Mouse (Mus musculus) CD8-positive naive resting alpha-beta T cell, adult 2 months (primary cell): ENCODE measurements around the gene Nckap5.

ENCODE experiments used
- DNase-seq, 2 experiments: peaks; one replicate each; pipeline ENCODE4 v3.0.0; 2022; ENCODE audit warnings: low read depth in 2 of 2, low spot score in 2 of 2

Gene Nckap5

DNA sequence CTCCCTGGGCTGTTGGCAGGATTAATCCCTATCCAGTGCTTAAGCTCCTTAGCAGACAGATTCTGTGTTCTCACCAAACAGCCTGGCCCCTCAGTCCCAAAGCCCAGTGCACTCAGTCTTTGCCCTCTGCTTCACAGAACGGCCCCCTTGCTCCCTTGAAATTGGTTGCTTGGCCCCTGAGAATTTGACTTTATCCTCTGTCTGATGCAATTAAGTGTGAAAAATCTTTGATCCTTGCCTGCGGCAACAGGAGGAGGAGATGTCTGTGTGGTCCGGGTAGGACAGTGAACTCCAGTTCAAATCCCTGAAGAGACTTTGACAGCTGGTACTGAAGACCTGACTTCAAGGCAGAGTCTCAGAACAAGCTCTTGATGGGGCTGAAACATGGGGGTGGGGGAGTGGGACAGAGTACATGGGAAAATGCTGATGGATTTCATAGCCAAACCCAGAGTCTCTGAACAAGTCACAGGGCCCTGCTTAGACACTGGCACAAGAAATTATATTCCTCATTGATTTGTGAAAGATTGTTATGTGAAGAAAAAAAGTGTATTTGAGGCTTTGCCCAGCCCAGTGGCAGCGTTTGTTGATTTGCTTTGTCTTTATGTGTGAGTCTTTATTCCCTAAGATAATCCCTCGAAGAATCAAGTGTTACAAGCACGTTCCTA lies 65.0 kb downstream of the Nckap5 start:
- DNase-seq: no peak

DNA sequence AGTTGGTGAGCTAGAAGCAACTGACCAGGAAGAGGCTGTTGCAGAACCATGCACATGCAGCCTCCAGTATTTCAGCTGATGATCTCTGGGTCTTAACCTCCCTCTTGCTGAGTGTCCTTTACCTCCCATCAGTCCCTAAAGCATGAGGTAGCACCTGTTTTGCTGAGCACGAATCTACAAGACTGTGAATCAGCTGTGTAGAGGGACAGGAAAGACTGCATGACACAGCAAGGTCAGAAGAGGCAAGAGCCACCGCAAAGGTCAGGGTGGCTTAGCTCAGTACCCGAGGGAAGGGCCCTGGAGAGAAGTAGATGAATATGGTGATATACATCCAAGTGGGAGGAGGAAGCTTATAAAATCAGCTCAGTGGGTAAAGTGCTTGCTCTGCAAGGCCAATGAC lies 66.4 kb downstream of the Nckap5 start:
- DNase-seq: no peak

DNA sequence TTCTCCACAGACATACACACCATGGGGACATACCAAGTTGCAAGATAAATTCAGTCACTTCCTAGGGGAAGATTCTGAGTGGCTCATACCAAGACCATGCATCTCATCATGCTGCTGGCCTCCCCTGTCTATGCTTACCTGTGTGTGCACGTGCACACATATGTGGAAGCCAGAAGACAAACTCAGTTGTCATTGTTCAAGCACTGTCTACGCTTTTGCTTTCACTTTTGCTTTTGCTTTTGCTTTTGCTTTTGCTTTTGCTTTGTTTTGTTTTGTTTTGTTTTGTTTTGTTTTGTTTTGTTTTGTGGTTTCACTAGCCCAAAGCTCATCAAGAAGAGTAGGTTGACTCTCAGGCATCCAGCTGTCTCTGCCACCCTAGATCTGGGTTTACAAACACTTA lies 67.4 kb downstream of the Nckap5 start:
- DNase-seq: no peak

DNA sequence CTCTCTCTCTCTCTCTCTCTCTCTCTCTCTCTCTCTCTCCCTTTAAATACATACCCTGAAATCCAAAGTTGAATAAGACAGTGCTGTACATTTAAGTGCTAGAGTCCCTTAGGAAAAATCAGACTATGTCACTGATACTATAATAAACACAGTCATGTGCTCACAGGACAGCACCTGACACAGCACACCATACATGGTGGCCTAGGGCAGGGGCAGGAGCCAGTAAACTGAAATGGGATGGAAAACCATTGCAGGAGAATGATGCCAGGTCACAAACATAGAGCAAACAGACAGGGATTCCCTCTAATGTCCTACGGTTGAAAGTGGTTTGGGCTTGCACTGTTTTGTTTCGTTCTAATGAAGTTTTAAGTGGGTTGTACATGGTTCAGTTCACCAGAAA lies 70.2 kb downstream of the Nckap5 start:
- no peak for DNase-seq

DNA sequence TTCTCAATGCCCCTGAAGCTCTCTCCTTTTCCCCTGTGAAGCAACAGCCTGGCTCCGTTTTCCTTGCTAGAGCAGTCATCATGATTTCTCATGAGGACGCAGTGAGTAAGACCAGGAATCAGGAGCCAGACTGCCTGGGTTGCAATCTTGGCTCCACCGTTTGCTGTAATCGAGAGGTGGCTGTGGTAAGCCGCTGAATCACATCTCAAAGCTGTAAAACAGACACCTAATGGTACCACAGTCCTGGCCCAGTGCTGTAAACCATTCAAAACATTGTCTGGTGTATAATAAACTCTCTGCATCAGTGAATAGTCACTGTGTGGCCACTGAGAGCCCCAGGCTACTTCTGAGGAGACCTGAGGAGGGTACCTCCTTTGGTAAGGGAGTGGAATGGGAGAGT lies 74.9 kb downstream of the Nckap5 start:
- no peak for DNase-seq

DNA sequence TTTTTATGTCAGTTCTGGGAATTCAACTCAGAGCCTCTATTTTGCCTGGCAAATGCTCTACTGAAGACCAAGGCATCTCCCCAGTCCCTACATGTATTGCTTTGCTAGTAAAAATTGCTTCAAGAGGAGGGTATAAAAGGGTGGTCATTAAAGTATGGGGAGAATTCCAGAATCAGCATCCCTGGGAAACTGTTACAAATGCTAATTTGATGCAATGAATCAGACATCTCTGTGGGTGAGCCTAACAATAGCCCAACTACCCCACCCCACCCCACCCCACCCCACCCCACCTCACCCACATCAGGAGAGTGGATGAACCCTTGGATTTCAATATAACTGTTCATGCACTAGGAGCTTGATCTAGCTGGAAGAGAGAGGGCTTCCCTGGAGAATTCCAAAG lies 77.0 kb downstream of the Nckap5 start:
- DNase-seq: no peak

DNA sequence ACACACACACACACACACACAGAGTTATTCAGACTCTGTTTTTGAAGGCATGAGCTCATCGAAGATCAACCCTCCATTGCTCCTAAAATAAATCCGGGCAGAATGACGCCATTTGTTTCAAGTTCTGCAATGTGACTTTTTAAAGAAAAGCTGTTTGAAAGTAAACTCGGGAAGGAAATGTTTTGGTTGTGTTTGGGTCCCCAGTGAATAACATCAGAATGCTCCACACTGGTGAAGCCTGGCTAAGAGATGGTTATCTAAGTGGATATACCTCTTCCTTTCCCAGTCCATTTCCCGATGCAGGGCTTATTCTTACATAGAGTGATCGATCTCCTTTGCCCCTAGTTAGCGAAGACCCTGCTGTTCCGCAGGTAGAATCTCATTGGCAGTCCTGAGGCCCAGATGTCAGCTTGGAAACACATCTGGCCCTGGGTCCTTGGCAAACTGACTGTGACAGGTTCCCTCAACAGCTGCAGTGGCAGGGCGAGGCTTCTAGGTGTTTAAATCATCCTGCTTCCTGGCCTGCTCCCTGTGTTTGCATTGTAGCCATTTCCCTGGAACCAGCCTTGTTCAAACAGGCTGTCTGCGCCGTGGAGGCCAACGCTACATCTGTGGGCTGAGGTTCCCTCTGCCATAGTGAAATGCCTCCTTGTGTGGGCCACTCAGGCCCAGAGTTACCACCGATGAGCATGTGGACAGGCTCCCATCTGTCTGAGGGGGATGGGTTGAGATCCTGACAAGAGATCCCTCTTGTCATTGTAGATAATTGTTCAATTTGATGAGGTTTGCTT lies 78.2 kb downstream of the Nckap5 start:
- no peak for DNase-seq

DNA sequence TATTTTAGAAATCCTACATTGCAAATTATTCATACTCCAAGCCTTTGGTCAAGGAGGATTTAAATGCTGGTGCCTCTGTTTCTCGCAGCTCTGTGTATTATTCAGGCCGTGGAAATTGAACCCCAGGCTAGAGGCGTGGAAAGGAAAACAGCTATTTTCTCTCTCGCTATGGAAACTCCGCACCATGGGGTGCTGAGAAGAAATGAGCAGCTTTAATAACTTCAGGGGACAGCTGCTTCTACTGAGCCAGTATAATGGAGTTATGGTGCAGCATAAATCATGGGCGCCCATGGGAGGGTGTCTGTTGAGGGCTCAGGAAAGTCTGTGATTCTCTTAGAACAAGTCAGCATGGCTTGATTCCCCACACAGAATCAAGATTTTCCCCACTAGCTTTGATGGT lies 79.5 kb downstream of the Nckap5 start:
- DNase-seq: no peak

DNA sequence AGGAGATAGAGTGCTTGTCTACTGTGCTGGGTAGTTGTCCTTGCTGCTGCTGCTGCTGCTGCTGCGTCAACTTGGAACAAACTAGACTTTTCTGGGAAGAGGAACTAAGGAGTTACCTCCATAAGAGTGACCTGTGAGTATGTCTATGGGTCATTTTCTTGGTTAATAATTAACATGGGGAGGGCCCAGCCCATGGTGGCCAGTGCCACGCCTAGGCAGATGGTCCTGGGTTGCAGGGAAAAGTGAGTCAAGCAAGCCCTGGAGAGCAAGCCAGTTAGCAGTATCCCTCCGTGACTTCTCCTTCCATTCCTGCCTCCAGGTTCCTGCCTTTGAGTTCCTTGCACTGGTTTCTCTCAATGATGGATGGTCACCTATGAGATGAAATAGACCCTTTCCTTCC lies 80.4 kb downstream of the Nckap5 start:
- DNase-seq: no peak

DNA sequence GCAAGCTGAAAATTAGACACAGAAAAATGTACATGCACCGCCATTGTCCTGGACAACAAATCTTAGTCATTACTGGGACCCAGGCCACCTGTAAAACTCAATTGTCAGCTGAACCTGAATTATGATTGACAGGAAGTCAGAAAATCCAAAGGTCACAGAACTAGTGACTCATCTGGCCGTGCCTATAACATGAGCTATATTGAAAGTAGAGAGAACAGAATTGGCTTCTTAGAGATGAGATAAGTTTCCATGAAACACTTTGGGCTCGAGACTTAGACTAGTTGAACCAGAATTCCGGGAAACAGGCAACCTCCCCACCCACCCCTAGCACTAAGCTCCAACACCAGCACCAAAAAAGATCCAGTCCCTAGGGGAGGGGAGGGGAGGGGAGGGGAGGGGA lies 82.7 kb downstream of the Nckap5 start:
- DNase-seq: no peak

DNA sequence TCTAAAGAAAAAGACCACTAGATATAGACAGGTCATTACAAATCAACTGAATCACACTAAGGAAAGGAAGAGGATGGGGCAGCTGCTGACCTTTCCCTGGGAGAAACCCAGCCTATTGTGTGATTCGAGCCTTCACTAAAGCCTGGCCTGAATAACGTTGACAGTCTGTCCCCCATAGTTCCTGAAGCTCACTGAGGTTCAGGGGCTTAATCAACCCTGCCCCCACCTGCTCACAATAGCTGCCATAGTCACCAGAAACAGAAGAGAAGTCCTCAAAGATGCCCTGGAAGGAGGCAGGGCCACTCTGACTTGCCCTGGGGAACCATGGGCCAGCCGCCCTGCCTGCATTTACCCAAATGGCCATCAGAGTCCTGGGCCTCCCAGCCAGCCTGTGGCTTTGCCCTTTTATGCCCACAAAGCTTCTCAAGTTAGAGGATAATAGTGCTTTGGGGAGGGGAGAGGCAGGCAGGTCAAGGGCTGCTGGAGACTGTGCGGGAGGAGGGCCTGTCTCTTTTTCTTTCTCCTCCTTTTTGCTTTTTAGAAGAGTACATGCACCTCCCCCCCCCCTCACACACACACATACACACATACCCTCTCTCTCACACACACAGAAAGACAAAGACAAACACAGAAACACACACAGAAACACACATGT lies 85.0 kb downstream of the Nckap5 start:
- DNase-seq: no peak

DNA sequence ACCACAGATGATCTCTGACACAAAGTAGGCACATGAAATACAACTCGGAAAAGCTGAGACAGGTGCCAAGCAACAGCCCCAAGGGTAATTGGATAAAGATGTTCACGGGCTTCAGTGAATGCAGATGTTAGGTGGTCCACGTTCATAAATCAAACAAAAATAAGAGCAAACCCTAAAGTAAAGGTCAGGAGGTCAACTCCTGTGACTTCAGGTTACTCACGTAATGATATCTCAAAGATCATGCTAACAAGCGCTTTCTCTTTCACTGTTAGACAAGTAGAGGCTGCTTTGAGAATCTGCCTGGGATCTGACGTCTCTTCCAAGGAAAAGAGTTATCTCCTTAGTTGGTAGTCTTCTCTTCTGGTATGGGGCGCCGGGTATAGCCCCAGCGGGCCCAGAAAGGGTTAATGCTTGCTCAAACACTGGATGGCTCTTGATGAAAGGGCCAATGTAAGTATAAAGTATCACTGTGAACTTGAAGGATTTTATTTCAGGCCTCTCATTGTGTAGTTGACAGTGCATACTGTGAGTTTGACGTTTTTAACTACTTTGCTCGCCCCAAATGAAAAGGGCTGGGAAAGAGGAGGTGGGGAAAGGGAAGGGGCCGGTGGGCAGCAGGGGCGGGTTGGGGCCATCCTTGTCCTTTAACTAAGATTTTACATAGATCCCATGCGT lies 85.8 kb downstream of the Nckap5 start:
- DNase-seq: no peak

DNA sequence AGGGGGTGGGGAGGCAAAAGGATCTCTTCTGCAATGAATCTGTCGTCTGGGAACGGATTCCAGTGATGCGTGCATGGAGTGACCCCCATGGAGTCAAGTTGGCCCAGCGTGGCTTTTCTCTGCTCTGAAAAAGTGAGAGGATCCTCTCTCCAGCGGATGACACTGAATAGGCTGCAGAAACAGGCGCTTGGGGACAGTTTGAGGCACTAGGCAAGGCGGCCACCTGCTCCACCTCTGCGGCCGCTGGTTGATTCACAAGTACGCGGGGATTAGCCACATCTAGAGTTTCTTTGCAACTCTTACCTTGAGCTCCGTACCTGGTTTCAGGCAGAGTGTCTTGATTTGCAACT lies 92.3 kb downstream of the Nckap5 start:
- DNase-seq: no peak

DNA sequence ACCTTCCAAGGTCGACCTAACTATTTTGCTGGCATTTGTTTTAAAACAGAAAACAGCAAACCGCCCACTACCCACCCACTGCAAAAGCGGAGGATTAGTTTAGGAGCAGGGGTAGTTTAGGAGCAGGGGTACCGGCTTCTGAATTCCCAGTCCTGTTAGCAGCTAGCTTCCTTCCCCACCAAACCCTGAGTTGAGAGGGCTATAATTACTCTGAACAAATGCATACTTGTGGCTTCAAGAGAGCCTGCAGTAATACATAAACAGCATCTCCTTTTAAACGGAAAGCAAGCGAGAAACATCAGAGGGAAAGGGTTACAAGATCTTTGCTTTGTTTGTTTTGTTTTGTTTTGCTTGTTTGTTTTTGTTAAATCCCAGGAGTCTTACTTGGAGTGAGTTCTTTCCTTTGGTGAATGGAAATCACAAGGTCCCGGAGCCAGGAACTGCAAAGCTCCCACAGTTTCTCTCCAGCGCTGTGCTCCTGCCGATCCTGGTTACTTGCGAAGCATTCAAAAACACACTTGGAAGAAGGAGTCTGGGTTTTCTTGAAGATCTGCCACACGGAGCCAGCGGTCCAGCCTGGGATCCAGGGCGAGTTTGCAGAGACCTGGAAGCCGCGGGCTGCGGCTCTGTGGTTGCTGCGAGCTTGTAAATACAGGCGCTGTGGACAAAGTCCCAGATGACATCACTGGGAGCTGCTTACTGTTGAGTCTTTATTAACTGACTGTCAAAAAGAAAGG lies 92.9 kb downstream of the Nckap5 start:
- no peak for DNase-seq

DNA sequence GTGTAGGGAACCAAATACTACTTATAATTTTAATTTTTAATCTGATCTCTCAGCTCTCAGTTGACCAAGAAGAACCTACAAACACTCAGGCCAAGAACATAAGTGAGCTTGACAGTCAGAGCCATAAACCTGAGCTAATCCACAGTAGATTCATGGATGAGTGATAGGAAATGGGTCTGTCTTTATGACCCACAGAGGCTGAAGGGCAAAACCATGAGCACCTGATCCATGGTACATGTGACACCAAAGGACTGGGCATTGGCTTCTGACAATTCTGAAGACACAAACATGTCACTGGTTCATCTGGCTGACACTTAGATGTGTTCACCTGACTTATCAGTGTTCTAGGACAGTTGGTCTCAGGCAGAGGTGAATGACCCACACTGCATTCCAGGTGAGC lies 98.9 kb downstream of the Nckap5 start:
- no peak for DNase-seq

DNA sequence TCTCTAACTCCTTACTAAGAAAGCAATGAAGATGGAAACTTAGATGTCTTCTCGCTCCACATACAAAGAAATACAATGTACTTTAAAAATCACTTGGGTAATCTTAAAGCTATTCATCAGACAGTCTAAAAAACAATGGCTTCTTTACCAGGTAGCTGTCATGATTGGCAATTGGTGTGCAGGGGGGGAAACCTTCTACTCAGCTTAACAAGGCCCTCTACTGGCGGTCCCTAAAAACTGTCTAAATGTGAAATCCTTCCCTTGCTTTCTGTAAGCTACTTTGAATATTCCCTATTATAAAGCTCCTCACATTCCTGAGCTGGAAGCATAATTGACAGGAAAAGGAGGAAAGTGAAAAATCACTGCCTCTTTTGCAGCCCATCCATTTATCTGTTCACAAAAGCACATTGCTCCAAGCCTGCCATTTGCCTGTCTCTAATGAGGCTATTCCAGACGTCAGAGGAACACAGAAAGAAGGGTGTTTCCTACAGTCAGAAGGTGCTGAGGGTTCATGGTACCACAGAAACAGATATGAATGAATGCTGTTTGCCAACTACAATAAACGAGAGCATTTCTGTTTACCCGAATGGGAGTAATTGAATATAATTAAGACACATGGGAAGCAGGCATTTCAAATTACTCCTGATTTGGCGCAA lies 104.1 kb downstream of the Nckap5 start:
- no peak for DNase-seq

DNA sequence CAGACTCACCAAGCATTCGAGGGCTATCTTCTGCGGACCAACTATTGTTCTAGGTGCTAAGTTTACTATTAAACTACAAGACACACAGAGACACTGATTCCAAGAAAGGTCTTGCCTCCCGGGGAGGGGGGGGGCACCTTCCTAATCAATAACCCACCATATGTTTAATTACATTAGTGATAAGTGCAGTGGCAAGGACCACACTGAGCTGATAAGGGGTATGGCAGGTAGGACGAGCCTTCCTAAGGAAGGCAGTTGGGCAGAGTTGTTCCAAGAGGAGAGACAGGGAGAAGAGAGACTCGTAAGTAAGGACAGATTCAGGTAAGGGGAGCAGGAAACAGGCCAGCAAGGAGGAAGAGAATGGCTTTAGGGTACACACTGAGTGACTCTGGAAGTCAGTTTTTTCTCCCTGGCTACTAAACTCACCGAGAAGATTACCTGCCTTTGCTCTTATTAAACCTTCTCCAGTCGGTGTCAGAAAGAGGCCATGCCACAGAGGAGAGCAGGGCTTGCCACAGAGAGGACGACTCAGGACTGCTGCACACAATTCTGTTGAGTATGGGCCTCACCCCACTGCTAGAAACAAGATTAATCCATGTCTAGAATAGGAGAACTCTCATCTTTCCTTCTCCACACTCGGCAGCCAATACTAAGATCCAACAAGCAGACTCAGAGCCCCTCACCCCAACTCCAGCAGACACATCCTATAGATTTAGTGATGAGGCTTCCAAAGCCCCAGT lies 104.8 kb downstream of the Nckap5 start:
- no peak for DNase-seq

DNA sequence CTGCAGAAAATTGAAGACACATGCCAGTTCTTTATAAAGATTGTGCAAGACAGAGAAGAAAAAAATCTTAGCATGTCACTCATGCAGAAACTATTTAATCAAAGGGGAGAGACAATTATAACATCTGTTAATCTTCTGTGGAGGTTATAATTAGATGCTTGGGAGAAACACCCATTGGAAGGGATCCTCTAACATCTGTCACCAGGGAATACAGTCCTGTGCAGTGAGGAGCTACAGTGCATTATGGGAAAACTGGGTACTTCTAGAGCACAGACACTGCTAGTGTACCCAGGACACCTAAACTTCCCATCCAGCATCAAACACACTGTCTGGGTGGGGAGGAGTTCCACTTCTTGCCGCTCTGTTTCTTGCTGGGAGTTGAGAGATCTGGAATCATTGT lies 108.7 kb downstream of the Nckap5 start:
- no peak for DNase-seq

DNA sequence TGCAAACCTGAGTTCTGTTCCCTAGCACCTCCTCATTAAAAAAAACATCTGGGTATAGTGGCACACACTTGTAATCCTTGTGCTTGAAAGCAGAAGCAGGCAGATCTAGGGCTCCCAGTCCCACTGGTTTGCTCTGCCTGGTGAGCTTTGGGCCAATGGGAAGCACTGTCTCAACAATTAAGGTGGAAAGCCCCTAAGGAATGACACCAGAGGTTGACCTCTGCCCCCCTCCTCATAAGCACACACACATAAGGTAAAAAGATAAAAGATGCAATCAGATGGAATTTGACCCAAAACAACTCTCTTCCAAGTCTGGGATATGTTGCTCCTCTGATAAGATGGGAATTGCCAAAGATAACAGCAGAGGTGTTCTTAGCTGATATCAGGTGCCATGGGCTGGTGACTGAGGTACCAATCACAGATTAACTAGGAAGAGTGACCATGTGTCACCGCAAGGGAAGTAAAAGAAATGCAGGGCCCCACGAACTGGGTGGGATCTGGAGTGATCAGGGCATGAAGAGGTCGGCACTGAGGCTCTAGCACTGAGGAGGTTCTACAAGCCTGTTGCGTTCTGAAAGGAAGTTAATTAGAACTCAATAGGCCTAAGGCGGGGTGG lies 110.8 kb downstream of the Nckap5 start:
- no peak for DNase-seq

DNA sequence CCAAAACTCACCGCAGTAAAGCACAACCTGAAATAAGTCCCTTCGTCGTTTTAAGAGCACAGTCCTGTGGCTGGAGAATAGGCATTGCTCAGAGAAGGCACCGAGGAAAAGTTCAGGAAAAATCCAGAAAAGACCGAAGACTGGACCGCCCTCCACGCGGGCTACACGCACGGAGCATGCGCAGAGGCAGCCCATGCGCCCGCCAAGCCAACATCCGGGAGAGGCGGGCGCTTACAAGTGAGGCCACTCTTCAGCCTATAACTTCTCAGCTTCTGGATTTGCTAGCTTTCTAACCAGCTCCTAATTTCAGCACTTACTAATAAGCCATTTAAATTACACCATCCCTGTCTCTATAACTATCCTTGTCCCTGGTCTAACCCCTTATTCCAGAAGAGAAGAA lies 124.0 kb downstream of the Nckap5 start:
- DNase-seq: no peak
